Mouse (Mus musculus): ENCODE measurements around the gene Rybp. TPM values are rescaled to one million over a fixed set of nuclear protein-coding genes. Genes with fewer than 3 reads are reported as not detected.

The Rybp gene
- polyA plus RNA-seq, 1 experiment from 2014 or later: 15.3 TPM

GRCm38 (mm10) chr6:100254671-100255070 is 32.6 kb downstream of the Rybp start:
- H3K4me3 ChIP-seq (ENCODE audit: low read depth, low read length): no peak overlapping the region
- ATAC-seq (ENCODE audit: low read depth) (no peak), DNase-seq (ENCODE audit: low spot score) (no peak)
- 88% methylated on average over 1 of the region's 1 CpGs for WGBS
- H3K27me3 ChIP-seq (replicated peaks; ENCODE audit: control insufficient read depth, insufficient read depth, low read length): no peaks in the 10 kb centered on the region
- no peak overlapping the region for H3K4me2 ChIP-seq (ENCODE audit: low read depth, low read length)
- H3K27ac ChIP-seq (replicated peaks; ENCODE audit: low read depth, low read length): no peak overlapping the region
- no peaks in the 10 kb centered on the region for H3K9me3 ChIP-seq (ENCODE audit: control insufficient read depth, low read length)
- no peak overlapping the region for H3K9ac ChIP-seq (ENCODE audit: low read depth, low read length)
- no peaks in the 10 kb centered on the region; the same call in 1 of the 2 replicates for H3K4me1 ChIP-seq (ENCODE audit: control insufficient read depth, insufficient read depth, low read length)
- no peaks in the 10 kb centered on the region for H3K36me3 ChIP-seq (ENCODE audit: control insufficient read depth, insufficient read depth, low read length)

- Histone ChIP-seq H3K9me3 (ENCODE audit: control insufficient read depth, low read length) (no peaks in the 10 kb centered on the region), H3K9ac (ENCODE audit: low read depth, low read length) (no peak overlapping the region), H3K27me3 (replicated peaks; ENCODE audit: control insufficient read depth, insufficient read depth, low read length) (no peaks in the 10 kb centered on the region), H3K4me2 (ENCODE audit: low read depth, low read length) (no peak overlapping the region), H3K27ac (replicated peaks; ENCODE audit: low read depth, low read length) (no peak overlapping the region), H3K4me3 (ENCODE audit: low read depth, low read length) (no peak overlapping the region), H3K36me3 (ENCODE audit: control insufficient read depth, insufficient read depth, low read length) (peaks cover 5% of the 10 kb centered on the region; the same call in 1 of the 2 replicates), H3K4me1 (ENCODE audit: control insufficient read depth, insufficient read depth, low read length) (peaks cover 18% of the 10 kb centered on the region)
- WGBS: 55% methylated on average over 3 of the region's 3 CpGs
- DNase-seq (ENCODE audit: low spot score) (no peak), ATAC-seq (ENCODE audit: low read depth) (no peak)
Observed at GRCm38 (mm10) chr6:100244474-100244873, 42.8 kb downstream of the Rybp start.

- Histone ChIP-seq H3K9me3 (ENCODE audit: control insufficient read depth, low read length) (no peaks in the 10 kb centered on the region), H3K9ac (ENCODE audit: low read depth, low read length) (no peak overlapping the region), H3K27ac (replicated peaks; ENCODE audit: low read depth, low read length) (no peak overlapping the region), H3K4me2 (ENCODE audit: low read depth, low read length) (no peak overlapping the region), H3K36me3 (ENCODE audit: control insufficient read depth, insufficient read depth, low read length) (0 out of 2 replicates have a peak, but pooled peaks cover 4% of the 10 kb centered on the region), H3K4me3 (ENCODE audit: low read depth, low read length) (no peak overlapping the region), H3K27me3 (replicated peaks; ENCODE audit: control insufficient read depth, insufficient read depth, low read length) (no peaks in the 10 kb centered on the region), H3K4me1 (ENCODE audit: control insufficient read depth, insufficient read depth, low read length) (peaks cover 4% of the 10 kb centered on the region; the same call in 1 of the 2 replicates)
- ATAC-seq (ENCODE audit: low read depth): no peak
- DNase-seq (ENCODE audit: low spot score): no peak
Observed at GRCm38 (mm10) chr6:100235036-100235435, 52.2 kb downstream of the Rybp start.

GRCm38 (mm10) chr6:100233522-100233921 is 53.8 kb downstream of the Rybp start:
- peaks cover 4% of the 10 kb centered on the region; the same call in 1 of the 2 replicates for H3K4me1 ChIP-seq (ENCODE audit: control insufficient read depth, insufficient read depth, low read length)
- no peak overlapping the region for H3K9ac ChIP-seq (ENCODE audit: low read depth, low read length)
- peak; percentile 75 for ATAC-seq (ENCODE audit: low read depth)
- no peaks in the 10 kb centered on the region for H3K9me3 ChIP-seq (ENCODE audit: control insufficient read depth, low read length)
- 0 out of 2 replicates have a peak, but pooled peaks cover 4% of the 10 kb centered on the region for H3K36me3 ChIP-seq (ENCODE audit: control insufficient read depth, insufficient read depth, low read length)
- DNase-seq (ENCODE audit: low spot score): peak; percentile 63
- H3K27ac ChIP-seq (replicated peaks; ENCODE audit: low read depth, low read length): no peak overlapping the region
- 61% methylated on average over 3 of the region's 3 CpGs for WGBS
- H3K27me3 ChIP-seq (replicated peaks; ENCODE audit: control insufficient read depth, insufficient read depth, low read length): no peaks in the 10 kb centered on the region
- no peak overlapping the region for H3K4me3 ChIP-seq (ENCODE audit: low read depth, low read length)
- H3K4me2 ChIP-seq (ENCODE audit: low read depth, low read length): no peak overlapping the region

DNA sequence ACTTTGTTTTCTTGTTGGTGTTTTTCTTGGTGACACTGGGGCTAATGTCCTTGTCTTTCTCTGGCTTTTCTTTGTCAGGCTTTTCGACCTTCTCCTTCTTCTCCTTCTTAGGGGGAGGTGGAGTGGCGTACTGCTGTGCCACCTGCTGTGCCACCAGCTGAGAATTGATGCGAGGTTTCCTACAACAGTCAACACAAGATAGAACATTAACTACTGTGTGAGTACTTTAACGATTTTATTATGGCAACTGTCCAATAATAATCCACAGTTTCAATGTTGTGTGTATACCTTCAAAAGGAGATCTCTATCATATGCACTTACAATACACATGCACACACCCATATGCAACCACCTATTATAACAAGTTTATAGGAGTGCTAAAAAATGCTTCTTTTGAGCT is 54.2 kb downstream of the Rybp start:
- ATAC-seq (ENCODE audit: low read depth) (no peak), DNase-seq (ENCODE audit: low spot score) (no peak)
- Histone ChIP-seq H3K27me3 (replicated peaks; ENCODE audit: control insufficient read depth, insufficient read depth, low read length) (no peaks in the 10 kb centered on the region), H3K4me1 (ENCODE audit: control insufficient read depth, insufficient read depth, low read length) (peaks cover 4% of the 10 kb centered on the region; the same call in 1 of the 2 replicates), H3K9ac (ENCODE audit: low read depth, low read length) (no peak overlapping the region), H3K9me3 (ENCODE audit: control insufficient read depth, low read length) (no peaks in the 10 kb centered on the region), H3K4me2 (ENCODE audit: low read depth, low read length) (no peak overlapping the region), H3K4me3 (ENCODE audit: low read depth, low read length) (no peak overlapping the region), H3K27ac (replicated peaks; ENCODE audit: low read depth, low read length) (no peak overlapping the region), H3K36me3 (ENCODE audit: control insufficient read depth, insufficient read depth, low read length) (0 out of 2 replicates have a peak, but pooled peaks cover 4% of the 10 kb centered on the region)
- WGBS: 61% methylated on average over 4 of the region's 4 CpGs

GRCm38 (mm10) chr6:100226204-100226603 is 61.1 kb downstream of the Rybp start:
- DNase-seq (ENCODE audit: low spot score) (no peak), ATAC-seq (ENCODE audit: low read depth) (no peak)
- H3K36me3 ChIP-seq (ENCODE audit: control insufficient read depth, insufficient read depth, low read length): 0 out of 2 replicates have a peak, but pooled peaks cover 8% of the 10 kb centered on the region
- H3K9ac ChIP-seq (ENCODE audit: low read depth, low read length): no peak overlapping the region
- no peak overlapping the region for H3K4me3 ChIP-seq (ENCODE audit: low read depth, low read length)
- no peak overlapping the region for H3K4me2 ChIP-seq (ENCODE audit: low read depth, low read length)
- 50% methylated on average over 2 of the region's 2 CpGs for WGBS
- no peaks in the 10 kb centered on the region for H3K27me3 ChIP-seq (replicated peaks; ENCODE audit: control insufficient read depth, insufficient read depth, low read length)
- no peaks in the 10 kb centered on the region for H3K9me3 ChIP-seq (ENCODE audit: control insufficient read depth, low read length)
- H3K27ac ChIP-seq (replicated peaks; ENCODE audit: low read depth, low read length): no peak overlapping the region
- H3K4me1 ChIP-seq (ENCODE audit: control insufficient read depth, insufficient read depth, low read length): peaks cover 5% of the 10 kb centered on the region

DNA sequence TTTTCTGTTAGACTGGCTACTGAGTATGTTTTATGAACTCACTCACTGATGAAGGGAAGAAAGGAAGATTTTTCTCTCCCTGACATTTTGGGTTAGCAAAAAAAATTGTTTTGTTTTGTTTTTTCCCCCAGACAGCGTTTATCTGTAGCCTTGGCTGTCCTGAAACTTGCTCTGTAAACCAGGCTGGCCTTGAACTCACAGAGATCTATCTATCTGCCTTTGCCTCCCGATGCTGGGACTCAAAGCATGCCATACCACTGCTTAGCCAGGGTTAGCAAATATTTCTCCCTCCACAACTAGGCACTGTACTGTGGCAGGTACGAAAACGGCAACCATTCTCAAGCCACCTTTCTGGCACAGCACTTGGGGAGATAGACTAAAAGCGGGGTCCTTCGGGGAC is 63.4 kb downstream of the Rybp start:
- no peak for DNase-seq (ENCODE audit: low spot score)
- no peak overlapping the region for H3K9ac ChIP-seq (ENCODE audit: low read depth, low read length)
- H3K27me3 ChIP-seq (replicated peaks; ENCODE audit: control insufficient read depth, insufficient read depth, low read length): no peaks in the 10 kb centered on the region
- no peak overlapping the region for H3K27ac ChIP-seq (replicated peaks; ENCODE audit: low read depth, low read length)
- H3K4me3 ChIP-seq (ENCODE audit: low read depth, low read length): no peak overlapping the region
- 0 out of 2 replicates have a peak, but pooled peaks cover 8% of the 10 kb centered on the region for H3K36me3 ChIP-seq (ENCODE audit: control insufficient read depth, insufficient read depth, low read length)
- H3K4me1 ChIP-seq (ENCODE audit: control insufficient read depth, insufficient read depth, low read length): peaks cover 25% of the 10 kb centered on the region
- no peak overlapping the region for H3K4me2 ChIP-seq (ENCODE audit: low read depth, low read length)
- H3K9me3 ChIP-seq (ENCODE audit: control insufficient read depth, low read length): no peaks in the 10 kb centered on the region
- 88% methylated on average over 6 of the region's 6 CpGs for WGBS
- no peak for ATAC-seq (ENCODE audit: low read depth)

DNA sequence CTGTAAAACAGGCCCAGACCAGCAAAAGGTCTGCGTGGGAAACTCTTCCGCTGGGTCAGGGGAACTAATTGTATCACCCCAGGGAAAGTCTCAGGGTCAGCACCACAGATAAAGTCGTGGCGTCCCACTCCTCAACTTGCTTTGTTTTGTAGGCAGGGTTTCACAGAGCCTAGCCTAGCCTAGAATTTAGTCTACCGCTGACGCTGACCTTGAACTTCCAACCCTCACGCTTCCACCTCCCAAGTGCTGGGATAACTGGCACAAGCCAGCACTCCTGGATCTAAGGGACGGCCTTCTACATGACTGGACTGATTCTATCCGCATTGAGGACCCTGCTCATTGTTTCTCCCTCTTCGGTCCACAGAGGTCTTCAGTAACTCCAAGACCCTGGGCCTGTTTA is 63.9 kb downstream of the Rybp start:
- Histone ChIP-seq H3K27ac (replicated peaks; ENCODE audit: low read depth, low read length) (no peak overlapping the region), H3K4me2 (ENCODE audit: low read depth, low read length) (no peak overlapping the region), H3K36me3 (ENCODE audit: control insufficient read depth, insufficient read depth, low read length) (0 out of 2 replicates have a peak, but pooled peaks cover 8% of the 10 kb centered on the region), H3K4me1 (ENCODE audit: control insufficient read depth, insufficient read depth, low read length) (peaks cover 30% of the 10 kb centered on the region), H3K9ac (ENCODE audit: low read depth, low read length) (no peak overlapping the region), H3K27me3 (replicated peaks; ENCODE audit: control insufficient read depth, insufficient read depth, low read length) (no peaks in the 10 kb centered on the region), H3K9me3 (ENCODE audit: control insufficient read depth, low read length) (no peaks in the 10 kb centered on the region), H3K4me3 (ENCODE audit: low read depth, low read length) (no peak overlapping the region)
- ATAC-seq (ENCODE audit: low read depth) (no peak), DNase-seq (ENCODE audit: low spot score) (no peak)
- 83% methylated on average over 10 of the region's 10 CpGs for WGBS

GRCm38 (mm10) chr6:100222927-100223326 is 64.4 kb downstream of the Rybp start:
- H3K4me3 ChIP-seq (ENCODE audit: low read depth, low read length): no peak overlapping the region
- 0 out of 2 replicates have a peak, but pooled peaks cover 8% of the 10 kb centered on the region for H3K36me3 ChIP-seq (ENCODE audit: control insufficient read depth, insufficient read depth, low read length)
- no peak overlapping the region for H3K4me2 ChIP-seq (ENCODE audit: low read depth, low read length)
- no peak for ATAC-seq (ENCODE audit: low read depth)
- WGBS: 82% methylated on average over 5 of the region's 5 CpGs
- no peaks in the 10 kb centered on the region for H3K27me3 ChIP-seq (replicated peaks; ENCODE audit: control insufficient read depth, insufficient read depth, low read length)
- peaks cover 35% of the 10 kb centered on the region for H3K4me1 ChIP-seq (ENCODE audit: control insufficient read depth, insufficient read depth, low read length)
- no peaks in the 10 kb centered on the region for H3K9me3 ChIP-seq (ENCODE audit: control insufficient read depth, low read length)
- DNase-seq (ENCODE audit: low spot score): no peak
- H3K9ac ChIP-seq (ENCODE audit: low read depth, low read length): no peak overlapping the region
- H3K27ac ChIP-seq (replicated peaks; ENCODE audit: low read depth, low read length): no peak overlapping the region

Data from embryonic facial prominence, embryonic 14.5 days (tissue).